Mouse (Mus musculus): ENCODE results near the gene Eef2.
"Not testable (repeated sequence)": the region's sequence is repeated elsewhere in the genome, so short reads cannot be mapped to it uniquely, and the experiment has no call there.

Eef2 gene

DNA sequence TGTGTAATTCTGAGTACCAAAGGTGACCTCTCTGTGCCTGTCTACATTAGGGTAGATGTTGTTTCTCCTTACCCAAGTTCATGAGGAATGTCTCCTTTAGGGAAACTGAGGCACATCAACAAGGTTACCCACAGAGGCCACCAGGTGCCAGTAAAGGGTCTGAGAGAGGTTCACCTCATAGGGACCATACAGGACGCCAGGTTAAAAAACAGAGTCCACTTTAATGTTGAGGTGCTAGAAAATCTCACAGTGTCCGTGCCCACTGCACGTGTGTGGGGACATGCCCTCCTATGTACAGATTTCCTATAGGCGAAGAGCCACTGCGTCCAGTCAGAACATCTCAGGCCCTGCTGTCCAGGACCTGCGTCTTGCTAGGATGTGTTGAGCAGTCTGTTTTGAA lies 22.6 kb downstream of the Eef2 start:
- no peak for DNase-seq (ENCODE audit: inconsistent age in 2 of 2, low spot score in 1 of 2)

DNA sequence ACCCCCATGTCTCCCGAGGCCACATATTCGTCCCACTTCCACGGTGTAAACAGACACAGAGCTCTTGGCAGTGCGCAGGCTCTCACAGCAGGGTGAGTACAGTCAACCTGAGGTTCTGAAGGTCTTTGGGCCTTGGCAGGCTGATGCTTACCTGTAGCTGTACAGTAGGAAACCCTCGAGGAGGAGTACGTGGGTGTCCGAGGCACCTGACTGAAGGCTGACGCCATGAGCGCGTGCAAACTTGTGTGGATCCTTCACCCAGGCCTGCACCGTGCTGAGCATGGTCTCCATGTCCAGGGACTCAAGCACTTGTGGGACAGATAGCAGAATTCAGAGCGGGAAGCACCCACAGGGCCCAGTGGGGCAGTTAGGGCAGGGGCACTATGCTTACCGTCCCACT lies 23.7 kb downstream of the Eef2 start:
- no peak for DNase-seq (ENCODE audit: inconsistent age in 2 of 2, low spot score in 1 of 2)

DNA sequence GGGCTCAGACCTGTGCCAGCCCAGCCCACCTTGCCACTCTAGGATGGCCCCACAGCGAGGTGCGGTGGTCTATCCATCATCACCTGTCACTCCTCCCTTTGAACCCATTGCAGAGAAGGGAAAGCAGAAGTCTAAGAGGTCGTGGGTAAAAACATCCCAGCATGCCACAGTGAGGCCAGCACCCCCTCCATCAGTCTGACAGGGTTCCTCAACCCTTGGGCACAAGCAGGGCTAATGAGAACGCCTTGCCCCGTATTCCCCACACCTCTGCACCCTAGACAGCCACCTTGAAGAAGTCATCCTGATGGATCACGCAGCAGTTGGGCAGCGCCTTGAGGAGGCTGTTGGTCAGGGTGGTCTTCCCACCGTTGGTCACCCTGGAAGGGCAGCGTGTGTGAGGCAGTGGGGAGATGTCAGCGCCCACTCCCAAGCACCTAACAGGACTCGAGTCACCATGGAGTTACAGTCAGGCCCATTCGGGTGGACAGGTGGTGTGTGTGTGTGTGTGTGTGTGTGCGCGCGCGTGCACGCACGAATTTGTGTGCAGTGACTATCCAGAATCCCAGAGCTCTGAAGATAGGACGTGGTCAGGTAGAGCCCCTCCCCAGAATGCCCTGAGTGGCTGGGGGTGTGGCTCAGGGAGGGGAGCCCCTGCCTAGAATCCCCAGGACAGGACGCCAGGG lies 24.3 kb downstream of the Eef2 start:
- DNase-seq (ENCODE audit: inconsistent age in 2 of 2, low spot score in 1 of 2), result no peak

DNA sequence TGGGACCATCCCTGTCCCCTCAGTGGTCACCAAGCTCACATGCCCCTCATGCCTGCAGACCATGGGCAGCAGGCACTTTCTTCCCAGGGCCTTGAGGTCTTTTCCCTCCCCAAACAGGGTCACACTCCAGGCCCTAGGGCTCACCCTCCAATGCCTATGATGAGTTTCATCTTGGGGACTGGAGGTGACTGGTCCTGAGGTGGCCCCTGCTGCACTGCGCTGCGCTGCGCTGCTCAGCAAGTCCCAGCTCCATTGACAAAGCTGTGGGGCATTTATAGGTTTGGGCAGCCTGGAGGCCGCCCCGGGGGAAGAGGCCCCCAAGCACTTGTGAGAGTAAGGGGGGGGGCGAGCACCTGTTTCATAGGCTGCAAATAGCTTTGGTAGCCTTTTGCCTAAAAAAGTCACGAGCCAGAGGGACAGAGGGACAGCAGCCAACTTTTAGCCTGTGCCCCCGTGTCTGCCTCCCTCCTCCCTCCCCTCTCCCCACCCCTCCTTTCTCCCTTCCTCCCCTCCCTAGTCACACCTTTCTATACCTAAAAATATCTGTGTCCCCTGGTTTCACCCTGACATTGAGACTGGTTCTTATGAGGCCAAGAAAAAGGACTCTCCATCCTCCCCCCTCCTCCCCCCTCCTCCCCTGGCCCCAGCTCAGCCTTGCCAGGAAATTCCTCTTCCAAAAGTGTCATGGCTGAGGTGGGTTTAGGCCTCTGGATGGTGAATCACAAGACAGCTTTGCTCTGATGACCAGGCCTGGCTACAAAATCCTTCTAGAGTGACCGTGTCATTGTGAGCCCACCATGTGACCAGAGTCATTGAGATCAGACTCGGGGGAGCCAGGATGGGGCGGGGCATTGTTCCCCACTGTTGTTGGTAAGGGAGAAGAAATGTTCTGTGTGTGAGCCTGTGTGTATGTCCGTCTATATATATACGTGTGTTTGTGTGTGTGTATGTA lies 25.7 kb downstream of the Eef2 start, which contains the start of gene Nmrk2:
Gene Nmrk2 (minus strand): TSS at position 245 of the 952 bp plus-strand sequence.
- DNase-seq (ENCODE audit: inconsistent age in 2 of 2, low spot score in 1 of 2), result no peak

DNA sequence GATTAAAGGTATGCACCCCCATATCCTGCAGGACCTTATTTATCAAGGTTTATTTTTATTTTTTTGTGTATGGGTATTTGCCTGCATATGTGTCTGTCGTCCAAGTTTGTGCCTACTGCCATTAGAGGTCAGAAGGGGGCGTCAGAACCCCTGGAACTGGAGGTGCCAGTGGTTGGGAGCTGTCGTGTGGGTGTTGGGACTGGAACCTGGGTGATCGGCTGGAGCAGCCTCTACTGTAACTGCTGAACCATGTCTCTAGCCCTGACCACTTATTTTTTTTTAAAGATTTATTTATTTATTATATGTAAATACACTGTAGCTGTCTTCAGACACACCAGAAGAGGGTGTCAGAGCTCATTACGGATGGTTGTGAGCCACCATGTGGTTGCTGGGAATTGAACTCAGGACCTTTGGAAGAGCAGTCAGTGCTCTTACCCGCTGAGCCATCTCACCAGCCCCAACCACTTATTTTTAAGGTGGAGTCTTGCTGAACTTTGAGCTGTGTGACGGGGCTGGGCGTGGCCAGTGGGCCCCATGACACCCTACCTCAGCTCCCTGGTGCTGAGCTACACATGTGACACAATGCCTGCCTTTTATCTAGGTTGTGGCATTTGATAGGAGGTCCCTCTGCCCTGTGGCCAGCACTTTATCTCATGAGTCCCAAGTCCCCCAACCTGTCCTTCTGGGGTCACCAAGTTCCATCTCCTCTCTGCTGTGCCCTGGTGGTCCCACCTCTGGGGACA lies 26.7 kb downstream of the Eef2 start:
- DNase-seq (ENCODE audit: inconsistent age in 2 of 2, low spot score in 1 of 2), result no peak

DNA sequence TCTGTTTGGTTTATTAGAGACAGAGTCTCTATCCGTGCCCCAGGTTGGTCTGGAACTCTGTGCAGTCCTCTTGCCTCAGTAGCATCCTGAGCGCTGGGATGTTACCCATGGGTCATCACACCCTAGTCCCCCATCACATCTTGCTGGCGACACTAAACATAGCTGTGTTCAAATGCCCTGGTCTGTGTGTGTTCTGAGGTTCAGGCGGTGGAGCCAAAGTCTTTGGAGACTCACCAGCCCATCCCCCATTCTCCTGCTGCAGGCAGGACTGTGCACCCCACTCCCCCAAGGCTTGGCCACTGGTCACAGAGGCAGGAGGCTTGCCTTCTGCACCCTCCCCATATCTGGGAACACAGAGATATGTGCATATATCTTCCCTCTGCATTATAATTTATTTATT lies 27.7 kb downstream of the Eef2 start:
- no peak for DNase-seq (ENCODE audit: inconsistent age in 2 of 2, low spot score in 1 of 2)

DNA sequence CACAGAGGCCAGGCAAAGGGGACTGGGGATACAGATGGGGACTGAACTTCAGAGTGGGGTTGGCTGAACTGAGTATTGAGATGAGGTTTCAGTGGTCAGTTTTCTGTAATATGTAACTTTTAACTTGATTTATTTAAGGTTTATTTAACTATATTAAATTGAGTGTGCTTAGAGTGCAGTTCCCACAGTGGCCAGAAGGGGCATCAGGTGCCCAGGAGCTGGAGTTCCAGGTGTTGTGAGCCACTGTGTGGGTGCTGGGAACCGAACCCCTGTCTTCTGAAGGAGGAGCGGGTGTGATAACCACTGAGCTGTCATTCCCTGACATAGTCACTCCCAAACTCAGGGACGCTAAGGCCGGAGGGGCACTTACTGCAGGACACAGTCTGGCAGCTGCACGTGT lies 33.7 kb downstream of the Eef2 start:
- DNase-seq (ENCODE audit: inconsistent age in 2 of 2, low spot score in 1 of 2), result no peak

DNA sequence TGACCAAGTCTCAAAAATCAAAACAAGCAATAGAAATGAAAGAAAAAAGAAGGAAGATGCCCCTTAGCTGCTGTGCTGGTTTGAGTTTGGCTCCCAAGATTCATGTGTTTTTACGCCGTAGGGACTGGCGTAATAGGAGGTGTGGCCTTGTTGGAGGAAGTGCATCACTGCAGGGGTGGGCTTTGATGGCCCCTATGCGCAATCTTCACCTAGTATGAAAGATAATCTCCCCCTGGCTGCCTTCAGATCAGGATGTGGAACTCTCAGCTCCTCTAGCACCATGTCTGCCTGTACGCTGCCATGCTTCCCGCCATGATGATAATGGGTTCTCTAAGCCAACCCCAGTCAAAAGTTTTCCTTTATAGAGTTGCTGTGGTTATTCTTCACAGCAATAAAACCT lies 39.8 kb downstream of the Eef2 start:
- no peak for DNase-seq (ENCODE audit: inconsistent age in 2 of 2, low spot score in 1 of 2)

DNA sequence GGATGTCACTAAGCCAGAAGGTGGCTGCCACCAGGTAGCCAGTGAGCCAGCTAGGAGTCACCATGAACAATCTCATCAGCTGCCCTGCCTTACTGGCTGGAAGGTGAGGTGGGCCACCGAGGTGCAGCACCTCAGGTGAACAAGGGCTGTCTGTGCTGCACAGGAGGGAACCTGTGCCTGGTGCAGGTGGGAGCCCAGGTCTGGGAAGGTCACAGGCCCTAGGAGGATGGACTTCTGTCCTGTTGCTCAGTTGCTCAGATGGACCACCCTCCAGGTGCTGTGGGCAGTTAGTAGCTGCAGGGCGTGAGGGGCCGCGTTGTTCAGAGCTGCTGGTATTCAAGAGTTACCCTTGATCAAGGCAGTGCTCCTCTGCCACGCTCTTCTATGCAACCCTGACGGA lies 40.4 kb downstream of the Eef2 start:
- DNase-seq (ENCODE audit: inconsistent age in 2 of 2, low spot score in 1 of 2), result no peak

DNA sequence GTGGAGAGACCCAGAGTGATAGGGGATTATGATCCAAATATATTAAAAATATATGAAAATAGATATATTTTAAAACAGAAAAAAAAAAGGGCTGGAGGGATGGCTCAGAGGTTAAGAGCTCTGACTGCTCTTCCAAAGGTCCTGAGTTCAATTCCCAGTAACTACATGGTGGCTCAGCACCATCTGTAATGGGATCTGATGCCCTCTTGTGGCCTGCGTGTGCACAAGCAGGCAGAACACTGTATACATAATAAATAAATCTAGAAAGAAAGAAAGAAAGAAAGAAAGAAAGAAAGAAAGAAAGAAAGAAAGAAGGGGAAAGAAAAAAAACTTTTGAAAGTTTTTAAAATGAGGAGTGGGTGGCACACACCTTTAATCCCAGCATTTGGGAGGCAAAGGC lies 40.8 kb downstream of the Eef2 start:
- DNase-seq (ENCODE audit: inconsistent age in 2 of 2, low spot score in 1 of 2), result peak in 1 of 2 experiments; percentile 46

DNA sequence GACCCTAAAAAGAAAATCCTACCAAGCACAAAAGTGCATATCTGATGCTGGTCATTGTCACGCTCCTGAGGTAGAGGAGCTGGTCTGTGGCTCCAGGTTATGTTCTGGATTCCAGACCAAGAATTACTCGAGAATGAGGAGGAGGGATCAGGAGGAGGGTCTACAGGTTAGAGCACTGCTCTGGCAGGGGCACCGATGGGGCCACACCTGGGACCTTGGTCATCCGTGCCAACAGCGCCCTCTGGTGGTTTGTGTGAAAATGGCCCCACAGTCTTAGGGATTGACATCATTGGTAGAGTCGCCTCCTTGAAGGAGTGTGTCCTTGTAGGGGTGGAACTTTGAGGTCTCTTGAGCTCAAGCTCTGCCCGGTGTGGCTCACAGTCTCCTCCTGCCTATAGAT lies 41.5 kb downstream of the Eef2 start:
- DNase-seq (ENCODE audit: inconsistent age in 2 of 2, low spot score in 1 of 2), result peak; percentile 57 to 86

DNA sequence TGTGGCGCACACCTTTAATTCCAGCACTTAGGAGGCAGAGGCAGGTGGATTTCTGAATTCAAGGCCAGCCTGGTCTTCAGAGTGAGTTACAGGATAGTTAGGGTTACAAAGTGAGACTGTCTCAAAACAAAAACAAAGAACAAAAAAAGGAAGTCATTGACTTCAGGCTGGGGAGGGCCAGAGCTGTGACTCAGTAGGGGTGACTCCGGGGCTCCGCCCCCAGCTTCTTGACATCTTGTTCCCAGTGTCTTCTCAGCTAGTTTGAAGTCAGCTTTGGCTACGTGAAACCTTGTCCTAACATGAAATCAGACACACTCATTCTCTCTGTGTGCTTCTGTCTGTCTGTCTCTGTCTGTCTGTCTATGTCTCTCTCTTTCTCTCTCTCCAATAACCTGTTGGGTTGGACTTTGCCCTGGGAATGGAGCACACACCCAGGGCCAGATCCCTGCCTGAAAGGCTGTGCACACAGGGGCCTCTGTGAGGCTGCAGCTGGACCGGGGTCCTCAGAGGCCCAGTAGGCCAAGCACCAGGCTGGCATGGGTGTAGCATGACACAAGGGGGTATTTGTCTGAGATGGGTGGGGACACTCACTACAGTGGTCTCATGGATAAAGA lies 45.1 kb downstream of the Eef2 start:
- no peak for DNase-seq (ENCODE audit: inconsistent age in 2 of 2, low spot score in 1 of 2)

DNA sequence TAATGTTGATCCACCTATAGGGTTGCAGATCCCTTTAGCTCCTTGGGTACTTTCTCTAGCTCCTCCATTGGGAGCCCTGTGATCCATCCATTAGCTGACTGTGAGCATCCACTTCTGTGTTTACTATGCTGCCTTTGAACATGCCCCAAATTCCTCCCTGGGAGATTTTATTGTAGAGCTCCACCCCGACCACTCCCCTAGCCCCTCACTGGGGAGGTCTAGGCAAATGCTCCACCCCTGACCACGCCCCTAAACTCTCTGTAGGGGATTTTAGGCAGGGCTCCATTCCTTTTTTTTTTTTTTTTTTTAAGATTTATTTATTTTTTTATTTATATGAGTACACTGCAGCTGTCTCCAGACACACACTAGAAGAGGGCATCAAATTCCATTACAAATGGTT lies 47.3 kb downstream of the Eef2 start:
- not testable (repeated sequence) for DNase-seq (ENCODE audit: inconsistent age in 2 of 2, low spot score in 1 of 2)

DNA sequence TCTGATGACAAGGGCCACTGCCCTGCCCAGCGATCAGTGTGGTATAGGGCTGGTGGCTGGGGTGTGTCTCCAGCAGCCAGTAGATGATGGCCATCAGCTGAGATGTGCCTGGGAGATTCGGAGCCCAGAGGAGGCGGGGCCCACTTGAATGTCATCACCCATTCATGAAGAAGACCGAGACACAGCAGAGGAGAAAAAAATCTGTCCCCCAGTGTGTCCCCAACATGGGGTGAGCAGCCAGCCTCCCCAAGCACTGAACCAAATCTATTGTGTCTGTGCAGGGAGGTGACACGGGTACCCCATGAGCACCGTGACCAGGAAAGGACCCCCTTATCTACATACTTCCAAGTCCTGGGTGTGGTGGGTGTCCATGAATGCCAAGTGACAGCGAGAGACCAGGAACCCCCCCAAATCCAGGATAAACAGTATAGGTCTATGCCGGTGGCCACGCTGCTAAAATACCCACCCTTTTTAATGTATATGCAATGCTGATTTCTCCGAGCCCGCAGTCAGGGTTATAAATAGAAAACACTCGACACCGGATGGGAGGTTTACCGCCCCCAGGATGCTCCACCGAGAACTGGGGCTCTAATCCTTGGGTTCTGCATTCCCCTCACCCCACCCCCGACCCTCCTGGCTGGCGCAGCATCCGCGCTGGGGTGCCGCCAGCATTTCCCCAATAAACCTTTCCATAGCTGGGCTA lies 53.5 kb downstream of the Eef2 start:
- DNase-seq (ENCODE audit: inconsistent age in 2 of 2, low spot score in 1 of 2), result peak in 1 of 2 experiments; percentile 22

DNA sequence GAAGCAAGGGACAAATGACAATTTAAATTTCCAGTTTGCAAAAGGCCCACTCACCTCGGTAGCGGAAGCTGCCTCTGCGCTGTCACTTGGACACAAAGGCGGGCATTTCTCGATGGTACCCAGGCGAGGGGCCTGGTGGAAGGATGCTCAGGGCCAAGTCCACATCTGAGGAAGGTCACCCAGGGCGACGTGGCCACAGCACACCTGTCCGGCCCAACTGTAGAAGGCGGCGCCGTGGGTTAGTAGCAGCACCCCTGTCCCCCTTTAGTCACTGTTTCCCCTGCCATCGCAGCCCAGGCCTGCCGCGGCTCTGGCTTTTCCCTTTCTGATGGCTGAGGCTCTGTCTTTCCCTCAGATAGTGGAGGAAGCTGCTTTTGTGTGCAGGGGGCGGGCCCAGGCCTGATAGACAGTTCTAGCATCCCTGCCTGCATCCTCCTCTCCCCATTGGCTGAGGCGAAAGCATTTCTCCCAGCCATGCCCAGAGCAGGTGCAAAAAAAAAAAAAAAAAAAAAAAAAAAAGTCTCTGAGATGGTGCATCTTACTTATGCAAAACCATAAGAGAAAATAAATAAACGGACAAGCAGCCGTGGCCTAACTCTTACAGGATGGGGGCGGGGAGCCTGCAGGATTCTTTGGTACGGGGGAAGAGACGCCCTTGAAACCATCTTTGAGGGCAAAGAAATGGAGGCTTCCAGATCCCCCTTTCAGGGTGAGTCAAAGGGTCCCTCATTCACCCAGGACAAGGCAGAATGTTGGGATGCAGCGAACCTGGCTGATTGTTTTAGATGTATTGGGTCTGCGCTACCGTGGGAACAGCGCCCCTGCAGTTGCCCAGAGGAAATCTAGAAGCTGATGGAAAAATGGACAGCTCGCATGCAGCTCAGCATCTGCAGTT lies 54.3 kb downstream of the Eef2 start, which contains the start of gene Atcay:
Gene Atcay (minus strand): TSS at position 396 of the 895 bp plus-strand sequence.
- peak in 1 of 2 experiments; percentile 59 for DNase-seq (ENCODE audit: inconsistent age in 2 of 2, low spot score in 1 of 2)

DNA sequence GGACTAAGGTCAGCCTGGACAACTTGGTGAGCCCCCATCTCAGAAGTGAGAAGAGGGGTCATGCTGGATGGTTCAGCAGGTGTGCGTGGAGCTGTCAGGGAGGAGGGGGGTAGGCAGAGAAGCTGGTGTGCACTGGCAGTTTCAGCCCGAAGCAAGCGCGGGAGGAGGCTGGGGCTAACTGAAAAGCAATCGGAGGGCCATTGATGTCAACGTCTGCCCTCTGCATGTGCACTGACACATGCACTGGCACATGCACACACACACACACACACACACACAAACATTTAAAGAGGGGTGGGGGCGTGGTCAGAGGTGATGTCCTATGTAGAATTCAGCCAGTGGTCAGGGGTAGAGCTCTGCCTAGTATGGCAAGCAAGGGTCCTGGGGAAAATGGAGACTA lies 55.0 kb downstream of the Eef2 start:
- peak in 1 of 2 experiments; percentile 28 for DNase-seq (ENCODE audit: inconsistent age in 2 of 2, low spot score in 1 of 2)

Measured in adrenal gland, adult (tissue).